Mouse (Mus musculus) urinary bladder, postnatal 14 days (tissue): ENCODE measurements at regions not wholly inside any gene's neighbourhood (a gene's known extent, or its start where the extent isn't known, plus 50 kb on each side); places are given as distances from the start of the nearest gene placed in this dataset.
A peak's percentile ranks its signal among the peaks of the same experiment; 100 is the strongest.
"Not testable (repeated sequence)": the region's sequence is repeated elsewhere in the genome, so short reads cannot be mapped to it uniquely, and the experiment has no call there.

ENCODE experiments used
- DNase-seq: peaks from one replicate; pipeline ENCODE4 v3.0.0; 2021; ENCODE audit warnings: low spot score

DNA sequence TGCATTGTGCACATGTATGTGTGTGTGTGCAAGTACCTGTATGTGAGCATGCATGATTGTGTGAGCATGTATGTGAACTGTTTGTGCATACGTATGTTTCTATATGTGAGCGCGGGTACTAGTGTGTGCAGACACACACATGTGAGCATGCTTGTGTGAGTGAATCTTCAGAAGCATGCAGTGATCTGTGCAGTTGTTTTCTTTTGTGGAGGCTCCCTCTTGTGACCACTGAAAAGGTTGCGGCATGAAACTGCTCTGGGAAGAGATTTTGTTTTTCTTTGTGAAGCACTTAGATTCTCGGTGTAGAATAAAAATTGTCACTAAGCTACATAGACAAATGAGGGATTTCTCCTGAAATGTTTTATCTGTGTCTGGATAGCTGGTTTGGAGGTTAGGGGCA lies 189.2 kb upstream of the Rapgef5 start:
- not testable (repeated sequence) for DNase-seq

DNA sequence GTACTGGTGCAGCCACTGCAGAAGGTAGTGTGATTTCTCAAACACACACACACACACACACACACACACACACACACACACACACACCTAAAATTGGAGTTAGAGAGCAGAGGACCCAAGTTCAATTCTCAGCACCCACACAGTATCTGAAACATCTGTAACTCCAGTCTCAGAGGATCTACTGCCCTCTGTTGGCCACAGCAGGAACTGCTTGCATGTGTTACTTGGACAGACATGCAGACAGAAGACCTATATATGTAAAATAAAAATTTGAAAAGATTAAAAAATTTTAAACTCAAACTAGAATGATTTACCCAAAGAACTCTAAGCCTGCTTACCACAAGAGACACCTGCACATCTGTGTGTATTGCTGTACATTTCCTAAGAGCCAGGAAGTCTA lies 185.9 kb upstream of the Rapgef5 start:
- DNase-seq: no peak

DNA sequence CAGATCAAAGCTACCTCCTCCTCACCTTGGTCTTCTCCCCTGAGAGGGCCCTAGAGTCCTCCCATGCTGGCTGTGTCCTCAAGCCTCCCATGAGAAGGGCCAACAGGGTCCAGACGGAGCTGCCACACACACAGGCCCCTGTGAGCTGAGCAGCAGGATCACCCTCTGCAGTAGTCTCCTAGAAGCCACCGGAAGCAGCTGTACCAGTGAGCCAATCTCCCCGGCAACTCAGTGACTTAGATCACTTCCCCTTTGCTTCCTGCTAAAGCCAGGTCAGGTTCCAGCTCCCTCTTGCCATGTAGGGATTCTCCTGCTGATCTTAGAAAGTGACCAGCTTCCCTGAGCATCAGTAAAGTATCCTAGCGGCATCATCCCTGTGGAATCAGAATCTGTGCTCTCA lies 179.4 kb upstream of the Rapgef5 start:
- no peak for DNase-seq

DNA sequence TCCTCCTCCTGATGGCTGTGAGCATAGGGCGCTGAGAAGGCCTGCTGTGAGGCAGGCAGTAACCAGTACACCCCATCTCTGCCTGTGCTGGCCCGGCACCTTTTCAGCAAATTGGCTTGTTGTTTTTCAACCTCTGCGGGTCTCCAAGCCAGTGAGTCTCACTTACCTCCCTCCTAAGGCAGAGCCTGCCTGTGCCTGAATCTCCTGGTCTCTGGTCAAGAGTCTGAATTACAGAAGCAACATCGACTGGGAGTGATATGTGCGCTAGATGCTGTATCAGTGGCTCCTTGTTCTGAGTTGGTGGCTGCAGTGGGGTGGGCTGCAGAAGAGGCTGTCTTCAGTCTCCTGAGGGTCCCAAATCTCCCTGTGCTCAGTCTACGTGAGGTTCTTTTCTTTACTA lies 174.0 kb upstream of the Rapgef5 start:
- no peak for DNase-seq

DNA sequence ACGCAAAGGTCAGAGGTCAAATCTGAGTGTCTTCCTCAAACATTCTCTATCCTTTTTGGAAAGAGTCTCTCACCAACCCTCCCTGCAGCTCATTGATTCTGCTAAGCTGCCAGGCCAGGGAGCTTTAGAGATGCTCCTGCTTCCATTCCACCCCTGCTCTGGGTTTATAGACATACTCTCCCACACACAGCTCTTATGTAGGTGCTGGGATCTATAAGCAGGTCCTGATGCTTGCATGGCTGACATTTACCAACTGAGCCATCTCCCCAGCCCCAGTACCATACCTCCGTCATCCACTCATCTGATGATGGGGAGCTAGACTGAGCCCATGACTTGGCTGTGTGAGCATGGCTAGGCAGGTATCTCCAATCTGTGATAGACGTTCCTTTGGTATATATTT lies 173.2 kb upstream of the Rapgef5 start:
- no peak for DNase-seq

DNA sequence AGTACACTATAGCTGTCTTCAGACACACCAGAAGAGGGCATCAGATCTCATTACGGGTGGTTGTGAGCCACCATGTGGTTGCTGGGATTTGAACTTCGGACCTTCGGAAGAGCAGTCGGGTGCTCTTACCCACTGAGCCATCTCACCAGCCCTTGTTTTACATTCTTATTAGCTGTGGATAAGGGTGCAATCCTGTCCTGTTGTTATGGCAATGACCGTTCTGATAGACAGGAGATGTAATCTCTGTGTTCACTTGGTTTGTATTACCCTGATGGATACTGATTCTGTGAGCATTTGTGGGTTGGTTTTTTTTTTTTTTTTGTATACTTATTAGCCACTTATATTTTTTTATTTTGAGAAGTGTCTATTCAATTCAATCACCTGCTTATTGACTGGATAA lies 172.7 kb upstream of the Rapgef5 start:
- DNase-seq: not testable (repeated sequence)

DNA sequence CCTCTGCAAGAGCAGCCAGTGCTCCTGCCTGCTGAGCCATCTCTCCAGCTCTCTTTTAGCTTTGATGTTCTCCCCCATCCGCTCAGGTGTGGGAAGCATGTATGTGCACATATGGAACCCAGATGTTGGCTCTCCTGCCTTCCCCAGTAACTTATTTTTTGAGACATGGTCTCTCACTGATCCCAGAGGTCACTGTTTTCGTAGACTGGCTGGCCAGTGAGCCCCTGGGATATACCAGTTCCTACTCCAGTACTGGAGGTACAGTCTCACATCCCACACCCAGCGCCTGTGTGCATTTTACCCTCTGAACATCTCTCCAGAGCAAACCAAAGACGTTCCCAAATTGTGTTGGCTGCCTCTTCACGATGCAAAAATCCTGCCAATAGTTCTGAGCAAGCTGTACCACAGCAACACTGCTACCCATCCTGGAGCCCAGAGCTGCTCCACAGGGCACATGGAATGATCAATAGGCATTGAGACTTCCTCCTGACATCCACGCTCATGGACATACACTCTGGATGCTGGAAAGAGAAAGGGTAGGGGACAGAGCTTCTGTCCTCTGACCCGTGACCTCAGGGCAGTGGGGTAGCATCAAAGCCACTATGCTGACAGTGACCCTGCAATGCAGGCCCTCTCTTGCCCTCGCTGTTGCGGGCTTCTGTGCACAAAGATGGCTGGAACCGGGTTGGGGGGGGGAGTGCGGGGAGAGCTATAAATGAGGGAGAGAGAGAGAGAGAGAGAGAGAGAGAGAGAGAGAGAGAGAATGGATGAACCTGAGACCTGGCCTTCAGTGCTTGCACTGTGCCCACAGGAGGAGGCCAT lies 171.8 kb upstream of the Rapgef5 start:
- DNase-seq: no peak

DNA sequence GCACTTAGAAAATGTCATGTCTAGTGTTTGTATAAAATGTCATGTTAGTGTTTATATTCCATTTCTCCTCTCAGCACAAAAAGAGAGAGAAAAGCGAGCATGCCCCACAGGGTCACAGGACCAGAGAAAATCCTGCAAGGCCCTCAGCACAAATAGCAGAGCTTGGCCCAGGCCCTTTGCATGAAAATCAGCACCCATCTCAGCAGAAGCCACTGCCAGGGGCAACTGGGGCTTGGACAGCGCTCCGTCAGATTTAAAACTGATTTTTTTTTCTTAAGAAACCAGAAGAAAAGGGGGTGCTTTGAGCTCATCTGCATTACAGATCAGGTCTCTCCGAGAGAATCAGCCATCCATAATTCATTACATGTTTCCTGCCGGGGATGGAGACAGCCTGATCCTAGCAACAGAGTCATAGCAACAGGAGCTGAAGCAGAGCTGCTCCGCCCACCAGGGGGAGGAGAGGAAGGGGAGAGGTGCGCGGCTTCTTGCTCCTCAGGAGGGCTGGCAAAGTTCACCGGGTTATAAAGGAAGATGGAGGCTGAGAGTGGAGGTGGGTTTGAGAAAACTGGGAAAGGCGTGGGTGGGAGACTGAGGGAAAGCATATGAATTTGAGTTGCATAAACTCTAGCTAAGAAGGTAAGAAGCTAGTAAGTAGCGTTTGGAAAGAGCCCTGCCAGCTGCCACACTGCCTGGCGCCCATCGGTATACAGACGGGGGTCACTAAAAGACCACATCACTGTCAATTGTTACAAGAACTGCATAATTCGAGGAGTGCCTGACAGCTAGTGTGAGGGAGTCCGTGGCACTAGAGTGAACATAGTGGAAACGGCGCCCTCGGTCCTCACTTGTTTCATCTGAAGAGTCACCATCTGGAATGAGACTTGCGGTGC lies 170.9 kb upstream of the Rapgef5 start:
- no peak for DNase-seq

DNA sequence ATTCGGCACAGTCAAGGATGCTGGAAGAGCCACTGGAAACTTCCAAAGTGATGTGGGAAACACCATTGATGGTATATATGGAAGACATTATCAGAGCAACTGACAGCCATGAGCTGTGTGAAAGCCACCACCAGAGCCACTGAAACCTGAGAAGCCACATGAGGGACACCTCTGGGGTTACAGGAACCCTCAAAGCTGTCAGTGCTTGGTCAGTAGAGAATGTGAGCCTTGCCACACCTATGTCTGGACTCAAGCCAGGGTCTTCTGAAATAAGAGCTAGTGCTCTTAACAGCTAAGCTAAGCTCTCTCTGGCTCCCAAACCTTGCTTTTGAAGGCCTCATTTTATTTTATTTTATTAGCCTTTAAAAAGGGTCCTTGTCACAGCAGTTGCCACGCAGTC lies 170.2 kb upstream of the Rapgef5 start:
- no peak for DNase-seq

DNA sequence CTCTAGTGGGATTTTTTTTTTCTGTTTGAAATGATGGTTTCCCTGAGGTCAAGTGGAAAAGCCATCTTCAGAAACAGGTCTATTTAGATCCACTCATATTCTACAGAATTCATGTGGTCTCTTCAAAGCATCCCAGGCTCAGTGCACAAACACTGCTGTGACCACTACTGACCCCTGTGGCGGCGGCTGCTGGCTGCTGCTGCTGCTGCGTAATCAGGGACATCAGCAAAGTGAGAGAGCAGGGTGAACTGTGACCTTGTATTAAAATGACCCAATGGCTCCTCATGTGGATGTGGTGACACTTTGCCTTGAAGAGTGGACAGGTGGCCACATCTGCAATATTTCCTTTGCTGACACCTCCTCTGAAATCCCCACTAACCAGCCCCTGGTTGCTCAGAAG lies 169.1 kb upstream of the Rapgef5 start:
- no peak for DNase-seq

DNA sequence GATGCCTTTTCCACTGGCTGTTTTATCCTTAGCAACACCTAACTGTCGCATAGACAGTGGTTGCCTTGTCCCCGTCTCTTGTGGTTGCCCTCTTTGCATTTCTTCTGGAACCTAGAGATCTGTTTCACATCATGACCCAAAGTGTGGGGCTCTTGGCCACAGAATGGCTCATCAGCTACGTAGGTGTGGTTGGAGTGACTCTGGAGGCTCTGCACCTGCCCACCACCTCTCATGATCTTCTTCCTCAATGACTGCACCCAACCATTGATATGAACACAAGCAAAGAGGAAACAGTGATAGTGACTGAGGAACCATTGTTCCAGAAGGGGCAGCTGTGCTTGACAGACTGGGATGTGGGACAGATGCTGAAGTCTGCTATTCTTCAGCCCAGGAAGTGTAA lies 167.8 kb upstream of the Rapgef5 start:
- no peak for DNase-seq

DNA sequence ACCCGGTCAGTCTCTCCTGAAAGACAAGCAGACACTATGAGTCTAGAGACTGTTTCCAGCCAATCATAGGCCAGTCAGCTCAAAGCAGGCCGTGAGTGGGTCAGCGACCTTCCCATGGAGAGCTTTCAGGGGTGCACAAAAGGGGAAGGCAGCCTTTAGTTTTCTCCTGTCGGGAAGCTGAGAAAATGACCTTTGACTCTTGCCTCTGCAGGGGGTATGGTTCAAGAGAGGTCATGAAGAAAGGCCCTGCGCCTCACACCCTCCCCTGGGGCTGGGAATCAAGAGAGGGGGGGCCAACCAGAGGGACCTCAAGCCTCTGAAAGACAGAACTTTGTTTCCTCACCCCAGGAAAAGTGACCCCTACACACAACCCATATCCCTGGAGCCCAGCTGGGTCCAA lies 164.4 kb upstream of the Rapgef5 start:
- no peak for DNase-seq

DNA sequence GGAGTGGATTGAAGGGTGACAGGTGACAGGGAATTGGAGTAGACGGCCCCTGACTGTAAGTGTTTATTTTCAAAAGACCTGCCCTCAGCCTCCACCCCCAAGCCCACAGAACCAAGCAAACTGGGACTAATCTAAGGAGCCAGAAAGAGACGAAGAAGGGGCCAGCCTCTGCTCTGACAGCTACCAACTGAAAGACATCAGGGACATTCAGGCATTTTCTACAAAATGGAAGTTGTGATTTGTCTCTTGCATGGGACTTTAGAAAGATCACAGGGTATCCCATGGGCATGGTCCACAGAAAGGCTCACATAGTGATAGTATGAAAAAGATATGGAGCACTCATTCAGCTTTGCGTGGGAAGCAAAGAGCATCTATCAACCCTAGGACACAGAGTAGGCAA lies 163.8 kb upstream of the Rapgef5 start:
- DNase-seq: no peak

DNA sequence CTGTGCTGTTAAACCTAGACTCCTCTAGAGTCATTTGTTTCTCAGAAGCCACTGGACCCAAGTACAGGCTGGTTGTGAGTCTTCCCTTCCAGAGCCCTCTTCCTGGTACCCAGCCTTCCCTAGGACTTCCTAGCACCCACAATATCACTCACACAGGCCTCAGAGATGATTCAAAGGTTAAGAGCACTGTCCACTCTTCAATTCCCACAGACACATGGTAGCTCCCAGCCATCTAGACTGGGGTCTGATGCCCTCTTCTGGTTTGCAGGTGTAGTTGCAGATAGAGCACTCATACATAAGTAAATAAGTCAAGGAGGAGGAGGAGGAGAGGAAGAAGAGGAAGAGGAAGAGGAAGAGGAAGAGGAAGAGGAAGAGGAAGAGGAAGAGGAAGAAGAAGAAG lies 163.3 kb upstream of the Rapgef5 start:
- no peak for DNase-seq

DNA sequence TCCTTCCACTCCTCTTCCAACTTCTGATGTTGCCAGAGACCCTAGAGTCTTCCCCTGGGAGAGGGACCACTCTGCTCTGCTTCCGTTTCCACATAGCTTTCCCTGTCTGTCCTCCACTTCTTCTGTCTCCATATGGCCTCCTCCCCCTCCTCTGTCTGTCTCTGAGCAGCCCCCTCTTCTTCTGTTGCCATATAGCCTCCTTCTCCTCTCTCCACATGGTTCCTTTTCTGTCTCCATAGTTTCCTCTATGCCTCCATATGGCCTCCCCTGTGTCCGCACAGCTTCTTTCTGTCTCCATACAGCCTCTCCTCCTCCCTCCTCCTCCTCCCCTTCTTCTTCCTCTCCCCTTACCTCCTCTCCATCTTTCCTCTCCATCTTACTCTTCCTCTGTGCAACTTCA lies 158.5 kb upstream of the Rapgef5 start:
- DNase-seq: no peak

DNA sequence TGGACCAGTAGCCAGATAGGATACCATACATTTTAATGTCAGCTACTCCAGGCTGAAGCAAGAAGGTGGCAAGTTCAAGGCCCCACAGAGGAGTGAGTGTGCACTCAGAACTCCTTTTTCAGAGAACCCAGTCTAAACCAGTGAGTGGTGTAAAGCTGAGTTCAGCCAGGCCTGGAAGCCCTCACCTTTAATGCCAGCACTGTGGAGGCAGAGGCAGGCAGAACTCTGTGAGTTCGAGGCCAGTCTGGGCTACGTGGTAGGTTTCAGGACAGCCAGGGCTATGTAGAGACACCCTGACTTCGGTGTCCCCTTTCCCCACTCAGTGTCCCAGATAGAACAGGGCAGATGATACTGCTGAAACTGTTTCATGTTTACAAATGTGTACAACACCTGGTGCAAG lies 157.4 kb upstream of the Rapgef5 start:
- no peak for DNase-seq

DNA sequence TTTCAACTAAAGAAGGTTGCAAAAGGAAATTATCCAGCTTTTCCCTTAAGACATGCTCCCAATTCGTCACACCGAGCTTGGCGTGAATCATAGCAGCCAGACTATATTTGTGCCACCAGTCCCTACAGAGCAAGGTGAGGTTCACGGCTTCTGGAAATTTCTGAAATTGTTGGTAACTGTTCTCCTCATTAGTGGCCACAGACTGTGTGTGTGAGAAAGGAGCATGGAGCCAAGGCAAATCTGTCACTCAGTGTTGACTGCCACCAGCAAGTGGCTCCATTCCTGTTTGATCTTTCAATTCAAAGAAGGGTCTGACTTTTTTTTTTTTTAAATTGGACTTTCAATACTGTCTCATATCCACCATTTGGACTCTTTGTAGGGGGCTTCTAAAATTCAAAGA lies 156.1 kb upstream of the Rapgef5 start:
- no peak for DNase-seq

DNA sequence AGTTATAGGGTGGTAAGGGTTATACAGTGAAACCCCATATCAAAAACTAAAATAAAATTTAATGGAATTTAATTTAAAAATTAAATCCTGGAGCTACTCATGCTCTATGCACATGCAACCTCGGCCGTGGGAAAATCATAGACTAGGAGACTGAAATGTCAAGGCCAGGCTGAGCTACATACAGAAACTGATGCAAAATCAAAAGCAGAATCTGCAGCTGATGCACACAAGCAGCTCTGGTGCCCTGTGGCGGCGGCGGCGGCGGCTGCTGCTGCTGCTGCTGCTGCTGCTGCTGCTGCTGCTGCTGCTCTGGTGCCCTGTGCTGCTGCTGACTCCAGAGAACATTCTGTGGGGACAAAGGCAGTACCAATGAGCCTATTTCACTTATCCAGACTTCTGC lies 154.5 kb upstream of the Rapgef5 start:
- DNase-seq: no peak

DNA sequence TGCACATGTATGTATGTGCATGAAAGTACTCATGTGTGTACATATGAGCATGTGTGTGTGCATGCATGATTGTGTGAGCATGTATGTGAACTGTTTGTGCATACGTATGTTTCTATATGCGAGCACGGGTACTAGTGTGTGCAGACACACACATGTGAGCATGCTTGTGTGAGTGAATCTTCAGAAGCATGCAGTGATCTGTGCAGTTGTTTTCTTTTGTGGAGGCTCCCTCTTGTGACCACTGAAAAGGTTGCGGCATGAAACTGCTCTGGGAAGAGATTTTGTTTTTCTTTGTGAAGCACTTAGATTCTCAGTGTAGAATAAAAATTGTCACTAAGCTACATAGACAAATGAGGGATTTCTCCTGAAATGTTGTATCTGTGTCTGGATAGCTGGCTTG lies 152.8 kb upstream of the Rapgef5 start:
- DNase-seq: not testable (repeated sequence)

DNA sequence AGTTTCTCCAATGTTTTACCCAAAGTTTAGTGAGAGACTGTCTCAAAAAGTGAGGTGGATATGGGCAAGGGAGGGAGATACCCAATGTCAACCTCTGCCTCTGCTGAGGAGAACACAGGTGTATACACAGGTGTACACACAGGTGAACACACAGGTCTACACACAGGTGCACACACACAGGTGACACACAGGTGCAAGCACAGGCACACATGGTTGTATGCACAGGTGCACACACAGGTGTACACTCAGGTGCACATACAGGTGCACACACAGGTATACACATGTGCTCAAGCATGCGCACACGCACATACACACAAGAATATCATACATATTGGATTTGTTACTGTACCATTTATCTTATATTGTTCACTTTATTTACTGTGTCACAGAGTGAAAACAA lies 151.1 kb upstream of the Rapgef5 start:
- DNase-seq: no peak

DNA sequence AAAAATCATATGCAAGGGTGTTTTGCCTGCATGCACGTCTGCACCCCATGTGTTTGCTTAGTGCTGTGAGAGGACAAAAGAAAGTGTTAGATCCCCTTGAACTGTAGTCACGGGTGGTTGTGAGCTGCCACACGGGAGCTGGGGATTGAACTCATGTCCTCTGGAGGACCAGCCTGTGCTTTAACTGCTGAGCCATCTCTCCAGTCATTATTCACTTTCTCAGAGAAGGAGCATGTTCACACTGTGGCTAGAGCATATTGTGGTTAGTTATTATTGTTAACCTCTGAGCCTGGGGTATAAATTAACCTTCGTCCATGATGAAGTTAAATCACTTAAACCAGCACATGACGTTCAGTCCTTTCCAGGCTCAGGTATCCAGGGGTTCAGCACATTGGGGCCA lies 150.4 kb upstream of the Rapgef5 start:
- no peak for DNase-seq

DNA sequence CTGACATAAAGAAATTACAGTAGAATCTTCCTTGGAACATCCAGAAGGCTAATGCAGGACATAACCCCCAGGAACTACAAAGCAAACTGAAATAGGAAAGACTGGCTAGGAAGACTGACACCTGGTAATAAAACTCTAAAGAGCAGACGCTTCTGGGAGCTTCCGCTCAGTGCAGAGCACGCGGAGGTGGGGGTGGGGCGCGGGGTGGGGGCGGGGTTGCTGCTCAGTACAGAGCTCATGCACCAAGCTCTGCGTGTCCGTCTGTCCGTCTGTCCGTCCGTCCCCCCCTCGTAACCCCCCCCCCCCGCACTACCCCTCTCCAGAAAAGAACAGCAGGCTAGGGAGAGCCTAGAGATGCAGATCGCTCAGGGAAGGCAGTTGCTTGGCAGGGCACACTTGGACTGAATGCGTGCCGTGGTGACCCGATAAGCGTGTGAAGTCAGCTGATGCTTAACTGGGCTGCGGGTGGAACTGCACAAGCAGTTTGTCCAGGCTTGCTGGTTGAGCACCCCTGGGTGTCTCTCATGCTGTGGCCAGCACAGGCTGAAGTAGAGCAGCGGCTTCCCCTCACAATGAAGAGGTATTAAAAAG lies 137.9 kb upstream of the Rapgef5 start:
- DNase-seq: peak; percentile 12
